Mouse (Mus musculus): ENCODE data around the gene Smad5. TPM values are rescaled to one million over a fixed set of nuclear protein-coding genes. Genes with fewer than 3 reads are reported as not detected.

Gene Smad5
- polyA plus RNA-seq (2015; fragmentation: Nextera tagmentation; extraction: Ambion mirVana) = 3.7 and 5.3 TPM in 2 replicates

DNA sequence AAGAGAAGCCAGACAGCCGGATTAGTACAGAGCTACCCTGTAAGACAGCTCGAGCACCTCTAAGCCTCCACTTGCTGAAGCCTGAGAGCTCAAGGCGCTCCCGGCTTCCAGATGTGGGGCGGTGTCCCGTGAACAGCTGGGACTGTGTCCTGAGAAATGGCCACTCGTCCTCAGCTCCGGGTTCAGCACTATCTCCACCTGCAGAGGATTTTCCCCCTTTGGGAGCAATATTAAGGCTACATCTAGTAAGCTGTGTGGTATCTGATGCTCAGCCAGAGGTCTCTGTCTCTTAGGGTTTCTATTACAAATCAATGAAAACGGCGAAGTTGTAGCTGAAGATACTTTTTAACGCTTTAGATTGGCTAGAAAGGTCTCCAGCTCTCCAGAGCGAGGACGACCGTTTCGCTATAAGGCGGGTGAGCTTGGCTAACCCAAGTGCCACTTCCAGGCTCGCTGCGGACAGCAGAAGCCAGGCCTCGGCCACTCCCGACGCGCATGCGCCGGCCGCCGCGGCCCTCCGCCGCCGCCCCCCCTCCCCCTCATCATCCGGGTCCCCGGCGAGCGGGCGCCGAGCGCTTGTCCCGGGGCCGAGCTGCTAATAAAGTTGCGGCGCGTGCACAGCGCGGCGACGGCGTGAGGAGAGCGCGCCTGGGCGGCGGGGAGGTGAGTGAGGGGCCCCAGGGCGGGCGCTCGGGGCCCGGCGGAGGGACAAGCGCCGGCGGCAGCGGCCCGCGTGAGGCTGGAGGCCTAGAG, at the start of gene Smad5:
TSS of gene Smad5 (plus strand) at position 542 of the 753 bp plus-strand sequence.
- Histone ChIP-seq H3K4me1 (replicated peaks) (peaks cover 43% of the 10 kb centered on the region), H3K36me3 (0 out of 2 replicates have a peak, but pooled peaks cover 5% of the 10 kb centered on the region), H3K27ac (peak within 1 kb of the TSS; percentile 88), H3K4me2 (peak within 1 kb of the TSS; percentile 88), H3K4me3 (replicated peaks) (peak within 1 kb of the TSS; percentile 76), H3K9me3 (replicated peaks) (no peaks in the 10 kb centered on the region), H3K27me3 (no peaks in the 10 kb centered on the region), H3K9ac (peak within 1 kb of the TSS; percentile 92)
- DNase-seq (peak; percentile 63), ATAC-seq (ENCODE audit: low read depth) (peak; percentile 73)
- 5% methylated on average over 61 of the region's 62 CpGs for WGBS (ENCODE audit: insufficient replicate concordance)

GRCm38 (mm10) chr13:56654176-56654575, 48.6 kb upstream of the Smad5 start:
- DNase-seq = no peak
- Histone ChIP-seq H3K9me3 (replicated peaks) (no peaks in the 10 kb centered on the region), H3K4me3 (replicated peaks) (no peak overlapping the region), H3K4me2 (no peak overlapping the region), H3K9ac (no peak overlapping the region), H3K27me3 (no peaks in the 10 kb centered on the region), H3K4me1 (replicated peaks) (peaks cover 4% of the 10 kb centered on the region; the same call in 1 of the 2 replicates), H3K36me3 (no peaks in the 10 kb centered on the region), H3K27ac (no peak overlapping the region)
- ATAC-seq (ENCODE audit: low read depth) = no peak
- 75% methylated on average over 5 of the region's 5 CpGs for WGBS (ENCODE audit: insufficient replicate concordance)

DNA sequence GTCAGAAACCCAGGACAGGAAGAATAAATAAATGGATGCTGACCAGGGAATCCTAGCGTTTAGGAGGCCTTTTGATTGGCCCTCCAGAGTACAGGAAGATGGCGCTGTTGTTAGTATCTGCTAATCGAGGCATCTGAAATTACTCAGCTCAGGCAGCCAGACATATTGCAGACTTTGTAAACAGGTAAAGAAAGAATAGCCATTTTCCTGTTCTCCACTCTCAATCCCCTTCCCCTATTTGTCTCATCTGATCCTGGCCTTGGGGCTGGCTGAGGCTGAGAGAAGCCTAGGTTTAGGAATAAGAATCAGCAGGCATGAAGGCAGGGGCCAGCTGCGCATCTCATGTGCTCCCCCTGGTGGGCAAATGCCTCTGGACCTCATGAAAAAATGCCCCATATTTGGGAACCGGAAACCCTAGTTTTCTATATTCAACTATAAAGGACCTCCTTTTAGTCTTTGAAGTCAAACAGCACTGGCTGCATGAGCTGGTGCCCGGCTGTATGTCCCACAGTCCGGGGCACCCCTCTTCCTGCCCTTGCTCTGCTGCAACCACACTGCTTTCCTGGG, 44.8 kb upstream of the Smad5 start:
- DNase-seq (peak; percentile 8), ATAC-seq (ENCODE audit: low read depth) (no peak)
- H3K9ac ChIP-seq = no peak overlapping the region
- no peaks in the 10 kb centered on the region for H3K36me3 ChIP-seq
- peaks cover 4% of the 10 kb centered on the region; the same call in 1 of the 2 replicates for H3K4me1 ChIP-seq (replicated peaks)
- H3K27me3 ChIP-seq = no peaks in the 10 kb centered on the region
- H3K9me3 ChIP-seq (replicated peaks) = no peaks in the 10 kb centered on the region
- no peak overlapping the region for H3K4me3 ChIP-seq (replicated peaks)
- H3K27ac ChIP-seq = no peak overlapping the region
- H3K4me2 ChIP-seq = no peak overlapping the region
- WGBS (ENCODE audit: insufficient replicate concordance) = 36% methylated on average over 7 of the region's 7 CpGs

DNA sequence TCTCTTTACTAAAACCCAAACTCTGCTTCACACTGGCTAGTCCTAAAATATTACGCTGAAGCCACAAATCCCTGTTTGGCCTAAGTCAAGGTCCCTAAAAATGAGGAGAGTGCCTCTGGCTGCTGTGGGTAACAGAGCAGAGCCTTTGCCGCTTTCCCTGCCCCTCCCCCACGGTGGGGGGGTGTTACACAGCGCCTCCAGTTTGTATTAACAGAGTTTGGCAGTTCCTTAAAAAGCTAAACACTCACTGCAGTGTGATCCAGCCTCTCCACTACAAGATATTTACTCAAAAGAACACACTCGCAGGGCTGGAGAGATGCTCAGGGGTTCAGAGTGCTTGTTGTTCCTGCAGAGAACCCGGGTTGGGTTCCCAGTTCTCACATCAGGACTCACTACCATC, 43.9 kb upstream of the Smad5 start:
- no peak overlapping the region for H3K4me2 ChIP-seq
- H3K4me3 ChIP-seq (replicated peaks) = no peak overlapping the region
- no peaks in the 10 kb centered on the region for H3K36me3 ChIP-seq
- 53% methylated on average over 6 of the region's 6 CpGs for WGBS (ENCODE audit: insufficient replicate concordance)
- H3K27me3 ChIP-seq = no peaks in the 10 kb centered on the region
- no peak overlapping the region for H3K9ac ChIP-seq
- no peak overlapping the region for H3K27ac ChIP-seq
- no peak for ATAC-seq (ENCODE audit: low read depth)
- no peak for DNase-seq
- H3K9me3 ChIP-seq (replicated peaks) = no peaks in the 10 kb centered on the region
- peaks cover 4% of the 10 kb centered on the region; the same call in 1 of the 2 replicates for H3K4me1 ChIP-seq (replicated peaks)

- Histone ChIP-seq H3K27ac (no peak overlapping the region), H3K4me3 (replicated peaks) (no peak overlapping the region), H3K4me2 (no peak overlapping the region), H3K27me3 (no peaks in the 10 kb centered on the region), H3K9me3 (replicated peaks) (no peaks in the 10 kb centered on the region), H3K36me3 (no peaks in the 10 kb centered on the region), H3K9ac (no peak overlapping the region), H3K4me1 (replicated peaks) (no peaks in the 10 kb centered on the region)
- DNase-seq = no peak
- 26% methylated on average over 7 of the region's 7 CpGs for WGBS (ENCODE audit: insufficient replicate concordance)
- ATAC-seq (ENCODE audit: low read depth) = no peak
These were observed 40.7 kb upstream of the Smad5 start for GRCm38 (mm10) chr13:56661914-56662621.

DNA sequence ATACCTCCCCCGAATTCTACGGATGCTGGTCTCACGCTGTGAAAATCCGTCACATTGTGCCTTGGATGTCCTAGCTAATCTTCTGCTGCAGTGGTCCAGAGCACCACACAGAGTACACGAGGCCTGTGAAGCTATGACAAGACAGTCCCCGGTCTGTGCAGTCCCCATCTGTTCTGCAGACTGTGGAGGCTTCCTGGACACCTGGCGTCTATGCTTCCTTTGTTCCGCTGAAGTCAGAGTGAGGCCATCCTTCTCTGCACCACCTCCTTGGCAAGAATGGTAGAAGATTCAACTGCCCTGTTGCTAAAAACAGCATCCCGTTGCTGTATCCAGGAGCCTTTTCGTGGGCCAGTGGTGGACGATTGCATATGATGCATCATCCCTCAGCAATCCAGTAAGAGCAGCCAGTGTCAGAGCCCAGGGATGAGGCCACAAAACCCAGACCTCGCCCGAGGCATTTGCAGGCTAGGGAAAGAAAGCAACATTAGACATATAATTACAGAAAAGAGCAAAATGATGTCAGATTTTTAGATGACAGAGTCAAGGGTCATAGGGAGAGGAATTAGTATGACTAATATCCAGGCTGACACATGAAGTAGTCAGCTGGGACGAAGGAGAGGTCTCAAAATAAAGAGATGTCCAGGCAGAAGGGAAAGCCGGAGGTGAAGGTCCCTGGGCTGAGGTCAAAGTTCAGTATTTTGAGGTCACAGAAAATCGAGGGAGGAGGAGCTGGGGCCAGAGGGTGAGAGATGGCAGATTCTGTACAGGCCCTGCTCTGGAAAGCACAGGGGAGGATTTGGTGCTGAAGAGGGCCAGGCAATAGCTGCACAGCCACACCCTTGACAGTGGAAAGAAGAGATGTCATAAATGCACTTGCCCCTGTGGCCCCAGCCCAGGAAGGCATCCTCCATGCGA, 38.3 kb upstream of the Smad5 start:
- 59% methylated on average over 17 of the region's 17 CpGs for WGBS (ENCODE audit: insufficient replicate concordance)
- H3K36me3 ChIP-seq = no peaks in the 10 kb centered on the region
- H3K27ac ChIP-seq = no peak overlapping the region
- no peak overlapping the region for H3K4me3 ChIP-seq (replicated peaks)
- H3K27me3 ChIP-seq = no peaks in the 10 kb centered on the region
- H3K4me2 ChIP-seq = no peak overlapping the region
- H3K4me1 ChIP-seq (replicated peaks) = no peaks in the 10 kb centered on the region
- H3K9me3 ChIP-seq (replicated peaks) = no peaks in the 10 kb centered on the region
- ATAC-seq (ENCODE audit: low read depth) (no peak), DNase-seq (no peak)
- no peak overlapping the region for H3K9ac ChIP-seq

DNA sequence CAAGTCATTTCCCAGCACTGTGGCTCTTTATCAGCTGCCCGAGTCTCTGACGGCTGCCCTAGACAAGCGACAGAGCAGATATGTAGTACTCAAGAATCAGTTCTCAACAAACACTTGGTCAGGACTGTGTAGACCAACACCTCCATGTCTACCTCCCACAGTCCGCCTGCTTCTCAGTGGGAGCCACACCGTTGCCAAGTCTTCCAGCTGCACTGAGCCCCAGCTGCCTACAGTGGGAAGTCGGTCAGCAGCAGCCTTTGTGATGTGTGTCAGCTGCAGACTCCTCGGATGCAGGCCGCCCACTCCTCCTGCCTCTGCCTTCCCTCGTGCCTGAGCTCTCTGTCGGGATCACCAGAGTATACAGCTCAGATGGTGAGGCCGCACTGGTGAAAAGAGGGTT, 31.6 kb upstream of the Smad5 start:
- 58% methylated on average over 11 of the region's 11 CpGs for WGBS (ENCODE audit: insufficient replicate concordance)

GRCm38 (mm10) chr13:56677731-56678130, 25.1 kb upstream of the Smad5 start:
- Histone ChIP-seq H3K9ac (no peak overlapping the region), H3K27me3 (no peaks in the 10 kb centered on the region), H3K36me3 (no peaks in the 10 kb centered on the region), H3K9me3 (replicated peaks) (no peaks in the 10 kb centered on the region), H3K4me2 (no peak overlapping the region), H3K27ac (no peak overlapping the region), H3K4me3 (replicated peaks) (no peak overlapping the region), H3K4me1 (replicated peaks) (peaks cover 4% of the 10 kb centered on the region; the same call in 1 of the 2 replicates)
- ATAC-seq (ENCODE audit: low read depth) (no peak), DNase-seq (no peak)
- 60% methylated on average over 4 of the region's 4 CpGs for WGBS (ENCODE audit: insufficient replicate concordance)

More for the DNA sequence above, 31.6 kb upstream of the Smad5 start:
- Histone ChIP-seq H3K4me2 (no peak overlapping the region), H3K27me3 (no peaks in the 10 kb centered on the region), H3K4me1 (replicated peaks) (no peaks in the 10 kb centered on the region; the same call in 1 of the 2 replicates), H3K9ac (no peak overlapping the region), H3K36me3 (no peaks in the 10 kb centered on the region), H3K4me3 (replicated peaks) (no peak overlapping the region), H3K9me3 (replicated peaks) (no peaks in the 10 kb centered on the region), H3K27ac (no peak overlapping the region)
- ATAC-seq (ENCODE audit: low read depth) = no peak
- DNase-seq = no peak

GRCm38 (mm10) chr13:56678188-56678787, 24.5 kb upstream of the Smad5 start:
- 43% methylated on average over 10 of the region's 10 CpGs for WGBS (ENCODE audit: insufficient replicate concordance)
- Histone ChIP-seq H3K27me3 (no peaks in the 10 kb centered on the region), H3K9me3 (replicated peaks) (no peaks in the 10 kb centered on the region), H3K4me3 (replicated peaks) (no peak overlapping the region), H3K27ac (no peak overlapping the region), H3K9ac (no peak overlapping the region), H3K4me1 (replicated peaks) (peaks cover 4% of the 10 kb centered on the region; the same call in 1 of the 2 replicates), H3K36me3 (no peaks in the 10 kb centered on the region), H3K4me2 (no peak overlapping the region)
- ATAC-seq (ENCODE audit: low read depth) (no peak), DNase-seq (no peak)

DNA sequence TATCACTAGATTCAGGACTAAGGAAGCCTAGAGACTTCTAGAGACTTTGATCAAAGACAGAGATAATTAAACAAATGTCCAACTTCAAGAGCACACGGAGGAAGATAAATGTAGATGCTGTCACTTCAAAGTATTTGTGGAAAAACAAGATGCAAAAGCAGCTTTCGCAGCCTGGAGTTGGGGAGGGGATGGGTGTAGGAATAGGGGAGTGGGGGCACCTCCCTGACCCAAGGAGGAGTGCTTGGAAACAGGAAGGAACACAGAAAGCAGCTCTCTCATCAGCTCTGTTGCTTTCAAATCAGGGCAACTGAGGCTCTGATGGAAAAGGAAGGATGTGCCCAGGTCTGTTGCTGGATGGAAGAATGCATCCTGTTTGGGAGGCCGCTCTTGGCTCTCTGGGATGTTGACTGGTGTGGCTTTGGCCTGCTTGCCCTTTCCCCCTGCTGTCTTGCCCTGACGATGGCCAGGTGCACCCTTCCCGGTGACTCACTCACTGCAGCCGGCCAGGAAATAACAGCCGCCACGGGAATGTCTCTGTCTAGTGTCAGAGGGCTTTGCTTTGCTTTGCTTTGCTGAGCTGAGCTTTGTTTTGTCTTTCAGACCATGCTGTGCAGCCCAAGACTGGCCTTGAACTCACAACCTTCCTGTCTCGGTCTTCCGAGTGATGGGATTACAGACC, 23.8 kb upstream of the Smad5 start:
- H3K9ac ChIP-seq = no peak overlapping the region
- no peak for ATAC-seq (ENCODE audit: low read depth)
- H3K9me3 ChIP-seq (replicated peaks) = no peaks in the 10 kb centered on the region
- no peak overlapping the region for H3K4me3 ChIP-seq (replicated peaks)
- no peak for DNase-seq
- WGBS (ENCODE audit: insufficient replicate concordance) = 41% methylated on average over 10 of the region's 10 CpGs
- H3K4me2 ChIP-seq = no peak overlapping the region
- peaks cover 4% of the 10 kb centered on the region; the same call in 1 of the 2 replicates for H3K4me1 ChIP-seq (replicated peaks)
- H3K27ac ChIP-seq = 0 out of 2 replicates have a peak overlapping the region, but pooled peaks have one; percentile 21
- no peaks in the 10 kb centered on the region for H3K36me3 ChIP-seq
- H3K27me3 ChIP-seq = no peaks in the 10 kb centered on the region
